Mouse (Mus musculus) lung, postnatal 14 days (tissue): ENCODE data around the gene Fam241a.

ENCODE experiments used
- DNase-seq: peaks from one replicate; pipeline ENCODE4 v3.0.0; 2021

The Fam241a gene

DNA sequence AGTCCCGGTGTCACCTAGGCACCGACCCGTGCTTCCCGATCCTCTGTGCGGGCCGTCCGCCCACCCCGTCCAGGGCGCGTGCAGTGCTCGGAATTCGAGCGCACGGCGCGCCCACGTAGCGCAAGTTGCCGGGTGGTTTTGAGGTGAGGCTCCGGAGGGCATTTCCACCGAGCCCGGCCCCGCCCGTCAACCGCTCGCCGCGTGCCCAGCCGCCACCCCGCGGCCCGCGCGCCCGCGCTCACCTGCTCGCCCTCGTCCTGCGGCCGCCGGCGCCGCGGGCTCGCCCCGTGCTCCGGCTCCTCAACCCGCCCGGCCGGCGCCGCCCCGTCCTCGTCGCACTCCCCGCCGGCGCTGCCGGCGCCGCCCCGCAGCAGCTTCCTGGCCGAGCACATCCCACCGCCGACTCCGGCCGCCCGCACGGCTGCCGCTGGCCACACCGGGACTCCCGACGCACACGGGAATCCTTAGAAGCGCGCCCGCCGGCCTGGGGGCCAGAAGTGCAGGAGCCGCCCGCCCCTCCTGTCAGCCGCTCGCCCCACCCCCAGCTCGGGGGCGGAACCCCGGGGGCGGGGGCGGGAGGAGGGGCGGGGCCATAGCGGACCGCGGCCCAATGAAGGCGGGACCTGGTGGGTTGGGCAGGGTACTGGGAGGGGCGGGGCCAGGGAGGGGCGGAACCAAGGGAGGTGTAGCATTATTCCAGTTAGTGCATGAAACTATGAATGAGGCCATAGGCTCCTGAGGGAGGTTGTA is at the start of gene Fam241a:
Gene Fam241a (minus strand): TSS at position 533 of the 750 bp plus-strand sequence.
- peak; percentile 87 for DNase-seq

GRCm38 (mm10) chr3:127932453-127932852 is 36.3 kb upstream of the Fam241a start:
- no peak for DNase-seq

DNA sequence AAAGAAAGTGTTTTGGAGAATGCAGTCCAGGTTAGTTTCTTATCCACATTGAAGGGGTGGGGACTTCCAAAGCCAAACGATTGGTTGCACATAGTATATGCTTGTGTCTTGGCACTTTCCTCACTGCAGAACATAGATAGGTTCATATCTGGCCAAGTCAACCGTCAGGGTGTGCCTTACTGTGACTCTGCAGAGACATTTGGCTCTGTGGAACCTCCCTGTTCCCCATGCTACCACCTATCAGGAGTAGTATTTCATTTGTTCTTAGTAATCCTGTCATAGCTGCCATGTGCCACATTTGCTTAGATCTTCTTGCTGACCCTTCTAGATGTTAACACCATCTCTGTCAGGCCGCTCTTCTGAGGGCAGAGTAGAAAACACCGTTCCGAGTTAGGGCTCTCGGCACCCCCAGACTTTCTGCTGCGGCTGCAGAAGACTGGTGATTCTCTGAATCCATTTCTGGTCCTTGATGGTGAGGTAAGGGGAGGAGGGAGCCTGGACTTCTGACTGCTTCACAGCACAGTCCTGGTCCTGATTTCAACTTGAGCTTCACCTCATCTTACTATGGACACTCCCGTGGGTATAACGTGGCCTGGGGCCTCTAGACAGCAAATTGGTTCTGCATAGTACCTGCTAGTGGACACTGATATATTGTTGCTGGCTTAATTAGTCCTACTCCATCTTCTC is 34.3 kb upstream of the Fam241a start:
- no peak for DNase-seq

DNA sequence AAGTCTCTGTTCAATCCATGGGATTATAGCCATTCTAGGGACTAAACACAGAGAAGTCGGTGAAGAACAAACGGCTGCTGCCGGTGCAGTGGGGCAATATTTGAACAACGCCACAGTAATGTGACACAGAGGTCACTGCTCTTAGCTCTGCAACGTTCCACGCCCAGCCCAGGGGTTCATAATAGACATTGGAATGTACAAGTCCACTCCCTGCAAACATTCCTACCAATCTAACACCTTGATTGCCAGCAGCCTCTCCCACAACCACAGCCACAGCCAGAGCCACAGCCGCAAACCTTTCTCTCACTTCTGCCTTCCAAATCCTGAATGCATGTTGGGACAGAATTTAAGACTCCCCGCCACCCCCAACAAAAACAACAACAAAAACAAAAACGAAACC is 33.8 kb upstream of the Fam241a start:
- DNase-seq: peak; percentile 69

DNA sequence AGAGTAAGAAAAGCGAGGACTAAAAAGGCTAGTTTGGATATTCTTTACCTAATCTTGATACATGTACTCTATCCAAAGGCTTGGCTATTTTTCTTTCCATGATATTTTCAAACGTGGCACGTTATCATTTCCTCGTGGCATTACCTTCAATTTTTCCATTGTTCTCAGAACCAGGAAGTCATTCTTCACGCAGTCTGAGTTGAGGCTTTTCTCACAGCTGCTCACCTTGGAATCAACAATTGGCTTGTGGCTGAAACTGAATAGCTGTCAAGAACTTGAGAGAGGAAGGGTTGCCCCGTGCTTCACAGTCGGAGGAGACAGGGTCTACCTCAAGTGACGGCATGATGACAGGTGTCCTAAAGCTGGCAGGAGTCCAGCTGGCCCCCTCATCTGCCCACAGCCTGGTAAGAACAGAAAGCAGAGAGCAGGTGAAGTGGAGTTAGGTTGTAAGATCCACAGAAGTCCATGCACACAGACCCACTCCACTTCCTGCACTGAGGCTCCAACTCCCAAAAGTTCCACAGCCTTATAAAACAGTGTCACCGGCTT is 30.6 kb upstream of the Fam241a start:
- no peak for DNase-seq

- DNase-seq: no peak
Measured at GRCm38 (mm10) chr3:127924464-127924863, 28.3 kb upstream of the Fam241a start.

DNA sequence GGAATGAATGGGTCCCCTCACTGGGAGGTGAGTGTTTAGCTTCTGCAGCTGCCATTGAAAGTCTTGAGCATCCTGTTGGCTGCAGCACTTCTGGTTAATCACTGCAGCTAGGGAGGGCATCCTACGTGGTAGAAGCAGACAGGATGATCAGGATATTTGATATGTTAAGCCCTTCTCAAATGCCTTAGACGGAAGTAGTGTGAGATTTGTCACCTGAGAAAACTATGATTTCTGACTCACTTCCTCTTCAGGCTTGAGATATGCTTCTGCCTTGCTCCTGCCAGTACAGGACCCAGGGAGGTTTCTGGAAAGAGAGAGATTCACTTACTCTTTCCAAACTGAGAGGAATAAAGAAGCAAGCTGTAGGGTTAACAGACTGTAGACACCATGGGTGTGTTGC is 27.1 kb upstream of the Fam241a start:
- DNase-seq: no peak

- no peak for DNase-seq
Measured at GRCm38 (mm10) chr3:127922125-127922524, 26.0 kb upstream of the Fam241a start.

DNA sequence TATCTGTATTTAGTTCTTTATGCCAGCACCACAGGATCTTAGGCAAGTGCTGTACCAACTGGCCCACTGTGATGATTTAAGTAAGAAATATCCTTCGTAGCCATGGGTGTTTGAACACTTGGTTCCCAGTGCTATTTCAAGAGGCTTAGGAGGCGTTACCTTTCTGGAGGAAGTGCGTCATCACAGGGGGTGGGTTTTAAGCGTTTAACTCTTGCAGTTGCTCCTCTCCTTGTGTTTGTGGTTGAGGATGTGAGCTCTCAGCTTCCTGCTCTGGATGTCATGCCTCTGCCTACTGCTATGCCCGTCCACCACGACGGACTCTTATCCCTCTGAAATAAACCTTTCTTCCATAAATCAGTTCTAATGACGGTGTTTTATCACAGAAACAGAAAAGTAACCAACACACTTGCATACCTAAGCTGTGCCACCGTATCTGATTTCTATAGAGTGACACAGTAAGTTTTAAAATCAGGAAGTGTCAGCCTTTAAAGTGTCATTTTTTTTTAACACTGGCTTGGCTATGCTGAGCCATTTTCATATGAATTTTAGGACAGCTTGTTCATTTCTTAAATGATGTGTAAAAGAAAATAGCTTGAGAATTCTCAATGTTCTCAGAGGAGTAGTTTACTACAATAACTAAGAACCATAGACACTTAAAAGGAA is 22.0 kb upstream of the Fam241a start:
- DNase-seq: no peak

DNA sequence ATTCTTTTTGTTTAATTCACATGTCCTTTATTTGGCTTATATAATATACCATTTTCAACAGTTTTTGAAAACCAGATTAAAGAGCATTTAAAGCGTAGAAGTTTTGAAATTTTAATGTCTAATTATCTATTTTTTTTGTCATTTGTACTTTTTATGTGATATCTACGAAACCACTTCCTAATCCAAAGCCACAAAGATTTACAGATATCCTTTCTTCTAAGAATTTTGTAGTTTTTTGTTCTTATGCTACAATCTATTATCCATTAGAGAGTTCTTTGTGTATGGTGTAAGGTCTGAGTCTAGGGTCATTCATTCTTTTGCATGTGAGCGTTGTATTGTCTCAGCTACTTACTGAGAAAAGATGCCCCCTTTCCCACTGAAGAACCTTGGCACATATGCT is 21.4 kb upstream of the Fam241a start:
- DNase-seq: no peak

GRCm38 (mm10) chr3:127915656-127916334 is 19.7 kb upstream of the Fam241a start:
- no peak for DNase-seq

- DNase-seq: peak; percentile 13
Measured at GRCm38 (mm10) chr3:127913885-127914709, 18.0 kb upstream of the Fam241a start.

DNA sequence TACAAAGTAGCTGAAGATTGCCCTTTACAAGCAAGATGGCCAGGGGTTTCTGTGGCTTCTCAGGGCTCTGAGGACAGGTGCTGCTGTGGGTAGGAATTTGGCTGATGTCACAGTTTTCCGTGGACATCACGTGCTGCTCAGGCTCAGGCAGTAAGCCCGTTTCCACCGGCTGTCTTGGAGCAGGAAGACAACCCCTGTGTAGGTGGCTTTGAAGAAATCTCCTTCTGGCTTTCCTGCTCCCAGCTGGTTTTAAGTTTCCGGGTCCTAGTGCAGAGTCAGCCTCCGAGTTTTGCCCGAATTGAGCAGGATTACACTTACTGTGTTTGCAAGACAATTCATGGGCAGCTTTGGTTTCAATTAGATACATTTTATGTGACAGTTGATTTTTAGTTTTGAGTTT is 13.8 kb upstream of the Fam241a start:
- no peak for DNase-seq

DNA sequence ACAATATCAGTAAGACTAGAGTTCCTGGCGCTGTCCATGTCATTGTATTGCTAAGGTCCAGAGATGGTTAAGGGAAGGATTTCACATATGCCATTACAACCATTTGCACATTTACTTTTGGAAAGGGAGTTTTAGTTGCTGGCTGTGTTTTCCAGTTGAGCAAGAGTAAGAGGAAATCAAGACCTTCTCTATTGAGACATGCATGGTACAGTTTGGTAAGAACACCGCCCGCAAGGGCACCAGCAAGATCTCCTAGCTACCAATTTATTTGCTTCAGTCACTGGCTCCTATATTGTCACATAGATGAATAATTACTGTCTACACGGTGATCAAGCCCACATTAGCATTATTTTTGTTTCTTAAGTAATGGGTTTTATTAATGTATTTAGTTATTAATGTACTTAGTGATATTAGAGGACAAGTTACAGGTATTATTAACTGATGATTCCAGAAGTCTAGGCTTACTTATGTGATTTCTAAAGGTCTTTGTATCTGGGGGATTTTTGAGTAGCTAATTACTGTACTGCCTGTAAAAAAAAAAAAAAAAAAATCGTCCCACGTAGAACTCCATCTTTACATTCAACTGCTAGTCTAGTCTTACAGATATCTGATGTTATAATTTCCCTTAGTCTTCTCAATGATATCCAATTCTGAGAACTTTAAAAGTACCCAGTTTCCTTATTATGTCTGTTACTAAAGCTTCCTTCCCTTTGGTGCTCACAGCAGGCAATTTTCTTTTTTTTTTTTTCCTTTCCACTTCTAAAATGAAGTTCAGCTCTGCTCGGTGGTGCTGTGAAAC is 944 bp downstream of the Fam241a start:
- DNase-seq: no peak

DNA sequence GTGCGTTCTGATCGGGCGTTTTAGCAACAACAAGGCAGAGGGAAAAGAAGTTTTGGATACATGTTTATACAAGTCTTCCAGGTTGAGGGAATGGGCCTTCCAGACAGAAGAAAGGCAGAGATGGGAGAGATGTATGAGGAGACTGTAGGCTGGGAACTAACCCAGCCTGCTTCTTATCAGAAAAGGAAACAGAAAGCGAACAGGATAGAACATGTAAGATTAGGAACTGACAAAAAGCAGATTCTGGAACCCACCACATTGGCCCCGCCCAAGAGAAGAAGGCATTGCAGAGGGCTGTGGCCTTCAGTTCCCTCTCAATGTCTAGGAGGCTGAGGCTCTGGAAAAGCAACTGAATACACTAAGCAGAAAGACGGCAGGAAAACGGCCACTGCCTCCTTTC is 2.2 kb downstream of the Fam241a start:
- DNase-seq: no peak

- no peak for DNase-seq
Measured at GRCm38 (mm10) chr3:127891906-127892305, 4.2 kb downstream of the Fam241a start.

DNA sequence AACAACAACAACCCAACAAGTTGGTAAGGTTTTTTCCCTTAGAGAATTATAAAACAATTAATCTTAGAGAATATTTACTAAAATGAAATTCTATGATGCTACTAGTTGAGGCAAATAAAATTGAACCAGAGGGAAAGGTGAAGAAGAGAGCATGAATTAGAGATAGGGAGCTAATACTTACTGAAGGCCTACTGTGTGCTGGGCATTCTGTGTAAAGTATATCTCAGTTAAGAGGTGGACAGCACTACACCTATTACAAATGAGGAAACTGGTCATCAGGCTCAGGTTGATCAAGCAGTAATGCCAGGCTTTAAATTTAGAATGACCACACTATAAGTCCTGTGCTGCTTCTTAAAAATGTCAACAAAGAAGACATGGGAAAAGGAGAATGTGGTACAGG is 6.1 kb downstream of the Fam241a start:
- DNase-seq: no peak

GRCm38 (mm10) chr3:127889570-127889969 is 6.6 kb downstream of the Fam241a start:
- no peak for DNase-seq

DNA sequence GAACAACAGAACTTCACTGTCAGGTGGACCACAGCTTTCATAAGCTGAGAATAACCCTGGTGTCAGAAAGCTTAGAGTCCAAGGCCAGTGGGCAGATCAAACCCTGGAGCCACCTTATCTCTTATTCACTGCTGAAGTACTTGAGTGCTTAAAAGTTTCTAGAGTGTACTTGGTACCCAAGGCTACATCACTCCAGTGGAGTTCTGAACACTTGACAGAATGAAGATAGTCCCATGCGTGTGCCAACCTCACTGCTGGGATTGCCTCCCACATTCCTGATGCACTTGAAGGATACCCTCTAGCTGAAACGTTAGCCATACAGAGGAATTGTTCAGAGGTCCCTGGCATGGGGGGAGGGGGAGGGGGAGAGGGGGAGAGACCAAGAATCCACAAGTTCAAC is 14.4 kb downstream of the Fam241a start:
- DNase-seq: no peak

DNA sequence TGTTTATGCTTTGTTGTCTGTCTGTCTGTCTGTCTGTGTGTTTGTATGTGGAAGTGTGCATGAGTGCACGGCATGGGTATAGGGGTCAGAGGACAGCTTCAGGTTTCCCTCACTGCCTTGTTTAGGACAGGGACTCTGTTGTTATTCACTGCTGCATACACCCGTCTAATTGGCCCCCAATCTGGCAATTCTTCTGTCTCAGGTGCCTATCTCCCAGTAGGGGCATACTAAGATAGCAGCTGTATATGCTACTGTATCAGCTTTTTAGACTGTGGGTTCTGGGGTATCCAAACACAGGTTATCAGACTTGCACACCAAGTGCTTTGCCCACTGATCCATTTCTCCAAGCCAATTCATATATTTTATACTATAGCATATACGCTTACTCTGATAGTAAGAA is 16.2 kb downstream of the Fam241a start:
- no peak for DNase-seq

- no peak for DNase-seq
Measured at GRCm38 (mm10) chr3:127875509-127875908, 20.6 kb downstream of the Fam241a start.
